Mouse (Mus musculus): ENCODE measurements around the gene Gm21828. TPM values are rescaled to one million over a fixed set of nuclear protein-coding genes. Genes with fewer than 3 reads are reported as not detected.
"Not testable (repeated sequence)": the region's sequence is repeated elsewhere in the genome, so short reads cannot be mapped to it uniquely, and the experiment has no call there.

Gene Gm21828
- not detected for total RNA-seq (2022)

- not testable (repeated sequence) for DNase-seq (ENCODE audit: low spot score in 2 of 2)
These were observed at the start of gene Gm21828 for GRCm38 (mm10) chrY:13223828-13224227. TSS of gene Gm21828 (minus strand) at chrY:13223928.

GRCm38 (mm10) chrY:13252091-13252490, 28.4 kb upstream of the Gm21828 start, which contains the start of the genes Gm21440 and Gm21454:
TSS of gene Gm21440 (plus strand) at chrY:13252391.
TSS of gene Gm21454 (plus strand) at chrY:13252442.
- not testable (repeated sequence) for DNase-seq (ENCODE audit: low spot score in 2 of 2)

Other genes with a start within 250 kb of the Gm21828 start
- gene Gm20807, start 181.0 kb downstream of the Gm21828 start, total RNA-seq (2022) = not detected
- gene Gm21891, start 90.4 kb downstream of the Gm21828 start, total RNA-seq (2022) = not detected
- gene Gm21425, start 62.0 kb downstream of the Gm21828 start, total RNA-seq (2022) = not detected
- gene Gm21440, start 28.5 kb upstream of the Gm21828 start, total RNA-seq (2022) = not detected
- not detected for gene Gm21454, start 28.5 kb upstream of the Gm21828 start, total RNA-seq (2022)
- gene Gm21725, start 125.1 kb upstream of the Gm21828 start, total RNA-seq (2022) = not detected
- gene Gm21866, start 241.7 kb upstream of the Gm21828 start, total RNA-seq (2022) = not detected